Mouse (Mus musculus): Measurements from ENCODE around the gene Cwh43. TPM values are rescaled to one million over a fixed set of nuclear protein-coding genes. Genes with fewer than 3 reads are reported as not detected.

Gene Cwh43
- total and polyA plus RNA-seq, 2 experiments from 2014 or later: 0.14 to 0.51 TPM

DNA sequence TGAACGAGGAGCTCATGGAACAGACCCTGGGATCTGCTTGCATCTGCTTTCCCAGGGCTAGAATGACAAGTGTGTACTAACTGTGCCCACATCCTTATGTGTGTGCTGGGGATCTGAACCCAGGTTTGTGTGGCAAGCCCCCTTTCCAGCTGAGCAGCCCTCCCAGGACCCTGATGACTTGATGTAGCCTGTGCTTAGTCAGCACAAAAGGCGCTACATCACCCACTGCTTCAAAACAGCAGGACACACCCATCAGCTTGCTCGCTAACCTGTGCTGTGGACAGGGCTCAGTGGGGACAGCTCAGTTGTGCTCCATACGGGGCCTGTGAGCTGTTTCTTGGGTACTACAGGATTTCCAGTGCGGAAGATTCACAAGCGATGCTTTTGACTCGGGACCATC is 28.9 kb downstream of the Cwh43 start:
- no peak overlapping the region for H3K27ac ChIP-seq (ENCODE audit: low read depth, low read length)
- H3K4me1 ChIP-seq (ENCODE audit: insufficient read depth): no peaks in the 10 kb centered on the region
- H3K4me3 ChIP-seq (ENCODE audit: low read depth, low read length): no peak overlapping the region
- no peak for TF ChIP-seq CTCF (IDR thresholded peaks at IDR 0.05; ENCODE audit: low read depth)
- H3K27me3 ChIP-seq (ENCODE audit: insufficient read depth, low read length): no peaks in the 10 kb centered on the region
- H3K36me3 ChIP-seq (ENCODE audit: insufficient read depth): no peaks in the 10 kb centered on the region
- H3K9me3 ChIP-seq (ENCODE audit: low read length): no peaks in the 10 kb centered on the region
- WGBS: 80% methylated on average over 7 of the region's 7 CpGs
- DNase-seq (no peak), ATAC-seq (no peak)
- H3K4me2 ChIP-seq (ENCODE audit: low read depth): no peak overlapping the region
- no peak overlapping the region for H3K9ac ChIP-seq

DNA sequence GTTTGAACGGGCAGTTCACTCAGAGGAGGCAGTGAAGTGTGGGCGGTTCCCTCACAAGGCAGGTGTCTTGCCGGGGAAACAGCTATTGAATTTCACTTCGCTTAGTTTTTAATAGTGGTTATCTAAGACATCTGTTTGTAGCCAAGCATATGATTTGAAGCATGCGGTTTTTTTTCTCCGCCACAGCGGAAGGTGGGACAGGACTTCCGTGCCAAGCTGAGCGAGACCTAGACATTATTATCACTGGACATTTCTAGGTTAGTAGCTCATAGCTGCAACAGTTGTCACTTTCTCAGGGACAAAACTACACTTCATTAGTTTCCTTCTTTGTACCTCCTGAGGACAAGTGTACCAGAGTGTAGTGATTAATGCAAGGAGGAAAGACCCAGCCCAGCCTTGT is 36.3 kb downstream of the Cwh43 start:
- Histone ChIP-seq H3K27me3 (ENCODE audit: insufficient read depth, low read length) (no peaks in the 10 kb centered on the region), H3K4me1 (ENCODE audit: insufficient read depth) (no peaks in the 10 kb centered on the region), H3K9ac (no peak overlapping the region), H3K4me3 (ENCODE audit: low read depth, low read length) (no peak overlapping the region), H3K9me3 (ENCODE audit: low read length) (no peaks in the 10 kb centered on the region), H3K36me3 (ENCODE audit: insufficient read depth) (no peaks in the 10 kb centered on the region), H3K4me2 (ENCODE audit: low read depth) (no peak overlapping the region), H3K27ac (ENCODE audit: low read depth, low read length) (no peak overlapping the region)
- TF ChIP-seq CTCF (IDR thresholded peaks at IDR 0.05; ENCODE audit: low read depth): no peak
- DNase-seq (no peak), ATAC-seq (no peak)
- 80% methylated on average over 9 of the region's 9 CpGs for WGBS

GRCm38 (mm10) chr5:73450276-73450675 is 44.4 kb downstream of the Cwh43 start:
- Histone ChIP-seq H3K4me3 (ENCODE audit: low read depth, low read length) (no peak overlapping the region), H3K27ac (ENCODE audit: low read depth, low read length) (no peak overlapping the region), H3K9ac (no peak overlapping the region), H3K27me3 (ENCODE audit: insufficient read depth, low read length) (no peaks in the 10 kb centered on the region), H3K9me3 (ENCODE audit: low read length) (no peaks in the 10 kb centered on the region), H3K4me2 (ENCODE audit: low read depth) (no peak overlapping the region), H3K36me3 (ENCODE audit: insufficient read depth) (no peaks in the 10 kb centered on the region), H3K4me1 (ENCODE audit: insufficient read depth) (no peaks in the 10 kb centered on the region)
- WGBS: 75% methylated on average over 1 of the region's 1 CpGs
- ATAC-seq (no peak), DNase-seq (no peak)
- no peak for TF ChIP-seq CTCF (IDR thresholded peaks at IDR 0.05; ENCODE audit: low read depth)

DNA sequence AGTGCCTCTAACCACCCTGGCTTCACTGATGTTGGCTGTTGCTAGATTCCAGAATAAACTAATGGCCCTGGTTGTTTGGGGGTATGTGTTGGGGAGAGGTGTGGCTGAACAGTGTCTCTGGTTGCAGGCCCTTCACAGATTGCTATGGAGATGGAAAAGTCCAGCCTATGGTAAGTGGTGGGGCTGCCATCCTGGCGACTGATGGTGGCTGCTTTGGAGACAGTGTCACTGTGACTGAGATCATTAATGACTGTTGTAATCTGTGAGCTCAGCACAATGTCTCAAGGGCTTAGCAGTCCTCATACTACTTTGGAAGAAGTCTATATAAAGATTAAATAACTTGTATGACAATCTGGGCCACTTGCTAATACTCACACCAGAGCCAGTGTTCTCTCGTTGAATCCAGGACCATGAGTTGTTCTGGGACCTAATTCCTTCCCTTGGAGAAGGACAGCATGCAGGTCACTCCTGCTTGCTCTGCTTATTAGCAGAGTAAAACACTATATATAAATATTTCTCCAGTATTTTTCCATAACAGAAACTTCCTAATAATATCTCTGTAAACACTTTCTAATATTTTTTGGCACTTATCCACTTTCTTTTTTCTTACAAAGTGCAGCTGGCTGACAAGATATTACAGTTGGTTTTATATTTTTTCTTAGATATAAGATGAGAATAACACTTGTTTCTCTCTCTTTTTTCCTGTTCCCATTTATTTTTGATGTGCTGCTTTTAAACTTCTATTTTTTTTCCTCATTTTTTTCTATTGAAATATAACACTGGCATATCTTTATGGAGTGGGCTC is 48.8 kb downstream of the Cwh43 start:
- 73% methylated on average over 2 of the region's 2 CpGs for WGBS
- Histone ChIP-seq H3K4me3 (ENCODE audit: low read depth, low read length) (no peak overlapping the region), H3K27ac (ENCODE audit: low read depth, low read length) (no peak overlapping the region)

GRCm38 (mm10) chr5:73455307-73455687 is 49.4 kb downstream of the Cwh43 start:
- DNase-seq (no peak), ATAC-seq (no peak)
- no peaks in the 10 kb centered on the region for H3K9me3 ChIP-seq (ENCODE audit: low read length)
- no peaks in the 10 kb centered on the region for H3K27me3 ChIP-seq (ENCODE audit: insufficient read depth, low read length)
- no peaks in the 10 kb centered on the region for H3K4me1 ChIP-seq (ENCODE audit: insufficient read depth)
- no peak overlapping the region for H3K4me2 ChIP-seq (ENCODE audit: low read depth)
- H3K4me3 ChIP-seq (ENCODE audit: low read depth, low read length): no peak overlapping the region
- TF ChIP-seq CTCF (IDR thresholded peaks at IDR 0.05; ENCODE audit: low read depth): no peak
- WGBS: 85% methylated on average over 5 of the region's 5 CpGs
- H3K36me3 ChIP-seq (ENCODE audit: insufficient read depth): no peaks in the 10 kb centered on the region
- H3K27ac ChIP-seq (ENCODE audit: low read depth, low read length): no peak overlapping the region
- no peak overlapping the region for H3K9ac ChIP-seq

More for the DNA sequence above, 48.8 kb downstream of the Cwh43 start:
- ATAC-seq: no peak
- Histone ChIP-seq H3K9me3 (ENCODE audit: low read length) (no peaks in the 10 kb centered on the region), H3K27me3 (ENCODE audit: insufficient read depth, low read length) (no peaks in the 10 kb centered on the region), H3K9ac (no peak overlapping the region), H3K4me2 (ENCODE audit: low read depth) (no peak overlapping the region), H3K4me1 (ENCODE audit: insufficient read depth) (no peaks in the 10 kb centered on the region), H3K36me3 (ENCODE audit: insufficient read depth) (no peaks in the 10 kb centered on the region)
- no peak for TF ChIP-seq CTCF (IDR thresholded peaks at IDR 0.05; ENCODE audit: low read depth)
- no peak for DNase-seq

- DNase-seq: no peak
- H3K4me2 ChIP-seq (ENCODE audit: low read depth): no peak overlapping the region
- 89% methylated on average over 16 of the region's 16 CpGs for WGBS
Observed at GRCm38 (mm10) chr5:73468462-73469433, 62.9 kb downstream of the Cwh43 start.

More at GRCm38 (mm10) chr5:73468462-73469433, 62.9 kb downstream of the Cwh43 start:
- Histone ChIP-seq H3K9ac (no peak overlapping the region), H3K27me3 (ENCODE audit: insufficient read depth, low read length) (no peaks in the 10 kb centered on the region), H3K9me3 (ENCODE audit: low read length) (no peaks in the 10 kb centered on the region), H3K27ac (ENCODE audit: low read depth, low read length) (no peak overlapping the region), H3K4me3 (ENCODE audit: low read depth, low read length) (no peak overlapping the region), H3K4me1 (ENCODE audit: insufficient read depth) (no peaks in the 10 kb centered on the region), H3K36me3 (ENCODE audit: insufficient read depth) (no peaks in the 10 kb centered on the region)
- ATAC-seq: no peak
- TF ChIP-seq CTCF (IDR thresholded peaks at IDR 0.05; ENCODE audit: low read depth): no peak
